21 mouse cellular contexts compared by ENCODE assay signal in the genomic region with DNA sequence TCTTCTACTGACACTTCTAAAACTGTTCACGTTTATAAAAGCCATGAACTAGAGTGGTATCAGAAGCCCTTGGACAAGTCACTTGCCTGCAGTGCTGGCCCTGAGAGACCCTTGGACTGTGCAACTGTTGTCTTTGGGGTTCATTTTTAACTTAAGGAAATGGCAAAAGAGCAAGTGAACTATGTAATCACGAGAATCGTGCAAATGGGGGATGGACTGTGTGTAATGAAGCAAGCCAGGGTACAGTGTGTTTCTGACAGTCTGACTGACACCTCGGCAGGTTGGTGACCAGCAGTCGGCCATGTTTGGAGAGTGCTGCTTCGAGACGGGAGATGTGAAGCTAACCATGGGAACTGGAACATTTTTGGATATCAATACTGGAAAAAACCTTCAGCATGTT.
"Had no signal": no experiment of that assay in that cellular context is flagged by ENCODE, and none has a peak within 500 bp of the region (broad histone marks: within the 10 kb centered on the region; RNA-seq: fewer than 3 reads in every experiment).

No protein-coding gene starts in this region.

- H3K4me1 ChIP-seq: limb, embryonic 12.5 days; limb, embryonic 15.5 days; midbrain, embryonic 12.5 days; midbrain, embryonic 15.5 days; neural tube, embryonic 12.5 days; neural tube, embryonic 15.5 days had no signal

- H3K27ac ChIP-seq: kidney, postnatal 0 days; limb, embryonic 12.5 days; limb, embryonic 15.5 days; liver, embryonic 14.5 days; macrophage; midbrain, embryonic 12.5 days; midbrain, embryonic 15.5 days; neural tube, embryonic 12.5 days; neural tube, embryonic 15.5 days; stomach, postnatal 0 days had no signal

- DNase-seq: left cerebral cortex, postnatal 4 days; liver, postnatal 0 days; lung, embryonic 14.5 days; right cerebral cortex, adult 18-20 months; right cerebral cortex, postnatal 14 days; right cerebral cortex, postnatal 4 days; thymus, adult 2 months; thymus, postnatal 14 days; thymus, postnatal 4 days had no signal

- H3K4me3 ChIP-seq: limb, embryonic 12.5 days; limb, embryonic 15.5 days; midbrain, embryonic 12.5 days; midbrain, embryonic 15.5 days; neural tube, embryonic 12.5 days; neural tube, embryonic 15.5 days had no signal

- H3K9ac ChIP-seq: limb, embryonic 12.5 days; limb, embryonic 15.5 days; liver, embryonic 14.5 days; liver, postnatal 0 days; lung, embryonic 14.5 days; midbrain, embryonic 12.5 days; midbrain, embryonic 15.5 days; neural tube, embryonic 12.5 days; neural tube, embryonic 15.5 days had no signal

- H3K27me3 ChIP-seq: limb, embryonic 12.5 days; limb, embryonic 15.5 days; midbrain, embryonic 12.5 days; midbrain, embryonic 15.5 days; neural tube, embryonic 12.5 days; neural tube, embryonic 15.5 days had no signal

- ATAC-seq: liver, postnatal 0 days; lung, postnatal 0 days; midbrain, embryonic 15.5 days had no signal

- H3K9me3 ChIP-seq: limb, embryonic 12.5 days; limb, embryonic 15.5 days; midbrain, embryonic 12.5 days; midbrain, embryonic 15.5 days; neural tube, embryonic 12.5 days; neural tube, embryonic 15.5 days had no signal

- H3K4me2 ChIP-seq: limb, embryonic 12.5 days; limb, embryonic 15.5 days; liver, embryonic 11.5 days; lung, embryonic 14.5 days; midbrain, embryonic 12.5 days; midbrain, embryonic 15.5 days; neural tube, embryonic 12.5 days; neural tube, embryonic 15.5 days had no signal

- H3K36me3 ChIP-seq: midbrain, embryonic 12.5 days; midbrain, embryonic 15.5 days; neural tube, embryonic 12.5 days had no signal
